8 mouse cellular contexts compared by ENCODE assay signal in genomic region chrX:129749571-129750061, GRCm38 (mm10). TPM values are rescaled to one million over a fixed set of nuclear protein-coding genes. Genes with fewer than 3 reads are reported as not detected.
DNase-seq lines count a peak whose midpoint lies in the region; ATAC-seq lines count a peak whose summit lies in the region.

TSS of gene Diaph2 (plus strand) at chrX:129749742.

- no peaks in the 10 kb centered on the region for H3K36me3 ChIP-seq in hindbrain, embryonic 14.5 days (replicated peaks; ENCODE audit: control insufficient read depth, insufficient read depth)

- H3K4me1 ChIP-seq in hindbrain, embryonic 14.5 days (replicated peaks; ENCODE audit: control insufficient read depth, insufficient read depth, low read length): no peaks in the 10 kb centered on the region

- ATAC-seq in hindbrain, embryonic 14.5 days (ENCODE audit: low FRiP score): peak; percentile 94

- peak within 1 kb of the TSS; percentile 56 for H3K4me3 ChIP-seq in hindbrain, embryonic 14.5 days (replicated peaks; ENCODE audit: low read length)

- peak; percentile 91 for DNase-seq in R1 (ENCODE audit: low read depth, low spot score)
- peak; percentile 80 to 84 for DNase-seq in cerebellum, postnatal 25 days
- peak; percentile 54 to 63 for DNase-seq in frontal cortex, postnatal 25 days (ENCODE audit: low spot score in 2 of 2)
- peak; percentile 65 for DNase-seq in hindbrain, embryonic 14.5 days (ENCODE audit: low spot score)
- DNase-seq in layer of hippocampus, postnatal 25 days (ENCODE audit: extremely low spot score in 1 of 2, low spot score in 1 of 2): peak; percentile 45 to 51
- peak; percentile 87 for DNase-seq in lung, postnatal 25 days (ENCODE audit: low spot score)
- DNase-seq in retina, adult 2 months (ENCODE audit: low read depth, low spot score): peak; percentile 55
- peak; percentile 83 for DNase-seq in thymus, postnatal 25 days

- 5% methylated on average over 38 of the region's 49 CpGs for WGBS in hindbrain, embryonic 14.5 days

- H3K27me3 ChIP-seq in hindbrain, embryonic 14.5 days (ENCODE audit: control insufficient read depth, insufficient read depth, low read length): no peaks in the 10 kb centered on the region

- peak within 1 kb of the TSS; percentile 58 for H3K9ac ChIP-seq in hindbrain, embryonic 14.5 days

- H3K27ac ChIP-seq in hindbrain, embryonic 14.5 days: peak within 1 kb of the TSS; percentile 32; the same call in 1 of the 2 replicates

- H3K4me2 ChIP-seq in hindbrain, embryonic 14.5 days (replicated peaks): peak within 1 kb of the TSS; percentile 51

- H3K9me3 ChIP-seq in hindbrain, embryonic 14.5 days (ENCODE audit: control insufficient read depth, low read length): no peaks in the 10 kb centered on the region

RNA-seq across cellular contexts. Expression of gene Diaph2, which starts in this region (rescaled TPM):
- 5.0 and 5.4 TPM in 2 replicates for polyA plus RNA-seq in hindbrain, embryonic 14.5 days (2014; fragmentation: Nextera tagmentation; extraction: Ambion mirVana)
- total RNA-seq in layer of hippocampus, postnatal 25 days (2021): 10 to 100 TPM; 19.9 to 24.6 TPM

Comparison
In these comparisons a context has a peak if more than half of its experiments do, and no peak if none do; other contexts are left out.
1. Peak in every context shown above with its lines: DNase-seq, ATAC-seq, H3K4me3 ChIP-seq and H3K27ac ChIP-seq.